Mouse (Mus musculus) neural tube, embryonic 11.5 days (tissue): Measurements from ENCODE around the gene Hoxa1. TPM values are rescaled to one million over a fixed set of nuclear protein-coding genes. Genes with fewer than 3 reads are reported as not detected.

Source experiments
- ATAC-seq: fragments of 200-750 bp; cut with Nextera tagmentation; 2 replicates; pipeline ENCODE4 v1.8.0; 2017; ENCODE audit warnings: moderate number of reproducible peaks, mild to moderate bottlenecking, moderate TSS enrichment, moderate library complexity; ENCODE audit not compliant: insufficient read depth, low FRiP score, low TSS enrichment
- DNase-seq: peaks from one replicate; pipeline ENCODE4 v3.0.0-alpha.2; 2015; ENCODE audit warnings: low spot score
- H3K27ac ChIP-seq: fragments of 300-500 bp; sonication (generic); 2 replicates; pipeline ENCODE4 v1.5.1; 2014; ENCODE audit warnings: low read depth, mild to moderate bottlenecking, low read length
- H3K27me3 ChIP-seq: fragments of 300-500 bp; sonication (generic); 2 replicates; pipeline ENCODE4 v1.6.1; 2014; ENCODE audit warnings: mild to moderate bottlenecking, low read length, mixed read lengths; ENCODE audit not compliant: control insufficient read depth, insufficient read depth
- H3K36me3 ChIP-seq: fragments of 300-500 bp; sonication (generic); 2 replicates; pipeline ENCODE4 v1.6.1; 2014; ENCODE audit warnings: mild to moderate bottlenecking, low read length, moderate library complexity, mixed read lengths; ENCODE audit not compliant: control insufficient read depth, insufficient read depth
- H3K4me1 ChIP-seq: fragments of 300-500 bp; sonication (generic); 2 replicates; pipeline ENCODE4 v1.6.1; 2014; ENCODE audit warnings: low read length, mixed read lengths; ENCODE audit not compliant: control insufficient read depth, insufficient read depth
- H3K4me2 ChIP-seq: fragments of 300-500 bp; sonication (generic); 2 replicates; pipeline ENCODE4 v1.6.1; 2014; ENCODE audit warnings: low read depth, mild to moderate bottlenecking, moderate library complexity
- H3K4me3 ChIP-seq: fragments of 300-500 bp; sonication (generic); 2 replicates; pipeline ENCODE4 v1.5.1; 2014; ENCODE audit warnings: low read depth, low read length
- H3K9ac ChIP-seq: fragments of 300-500 bp; sonication (generic); 2 replicates; pipeline ENCODE4 v1.6.1; 2014; ENCODE audit warnings: mild to moderate bottlenecking, low read length
- H3K9me3 ChIP-seq: fragments of 300-500 bp; sonication (generic); 2 replicates; pipeline ENCODE4 v1.6.1; 2016; ENCODE audit warnings: low read length; ENCODE audit not compliant: control insufficient read depth
- WGBS: fragments of 180-500 bp; shearing (Covaris S2); extraction: QIAGEN DNeasy Blood & Tissue Kit; methylation state at CpG from one replicate; pipeline ENCODE4 v1.1.7; 2014; 5-methylcytosine and 5-hydroxymethylcytosine counted together
- polyA plus RNA-seq: library from polyadenylated mRNA; unstranded; fragments of >200 nt; fragmentation: Nextera tagmentation; extraction: Ambion mirVana; gene quantifications from 2 replicates; pipeline ENCODE4 v1.2.1, GENCODE M21; 2014

Gene Hoxa1
- polyA plus RNA-seq, 1 experiment from 2014 or later = 9.3 TPM

DNA sequence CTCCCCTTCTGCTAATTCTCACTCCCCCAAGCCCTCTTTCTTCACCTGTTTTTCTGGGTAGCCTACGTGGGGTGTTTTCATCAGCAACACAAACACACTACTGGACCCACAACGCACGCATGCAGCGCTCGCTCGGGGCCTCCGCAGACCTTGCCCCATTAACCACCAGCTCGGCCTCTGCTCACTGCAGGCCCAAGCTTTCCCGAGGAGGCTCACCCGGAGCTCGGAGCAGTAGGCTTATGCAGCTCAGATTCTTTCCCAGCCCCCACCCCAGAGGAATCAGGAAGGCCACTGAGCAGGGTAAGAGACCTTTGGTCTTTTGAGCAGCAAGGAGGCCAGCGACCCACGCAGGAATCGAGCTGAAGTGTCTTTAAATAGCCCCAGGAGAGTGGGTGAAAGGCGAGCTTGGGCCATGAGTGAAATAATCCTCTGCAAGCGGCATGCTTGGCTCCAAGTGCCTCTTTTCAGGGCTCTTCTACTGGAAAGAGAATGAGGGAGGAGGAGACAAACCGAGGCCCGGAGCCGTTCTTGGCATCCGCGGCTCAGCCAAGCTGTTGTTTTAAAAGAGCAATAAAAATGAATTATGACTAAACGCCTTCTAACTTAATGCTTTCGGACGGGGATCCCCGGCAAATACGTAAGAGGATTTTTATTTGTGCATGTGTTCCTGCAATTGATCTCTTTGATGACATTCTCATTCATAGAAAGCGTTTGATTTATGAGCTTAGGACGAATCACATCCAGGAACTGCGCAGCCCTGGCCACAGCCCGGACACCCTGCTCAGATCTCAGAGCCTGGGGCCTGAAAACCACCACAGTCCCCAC is 2.6 kb upstream of the Hoxa1 start:
- H3K4me1 ChIP-seq = peaks cover 35% of the 10 kb centered on the region
- H3K27ac ChIP-seq = peak overlapping the region; percentile 99
- peak overlapping the region; percentile 78 for H3K4me2 ChIP-seq
- no peaks in the 10 kb centered on the region for H3K27me3 ChIP-seq
- WGBS = under 1% methylated on average over 30 of the region's 30 CpGs
- peak; percentile 43; the same call in 1 of the 2 replicates for ATAC-seq
- DNase-seq = peak; percentile 83
- H3K9me3 ChIP-seq = no peaks in the 10 kb centered on the region
- no peaks in the 10 kb centered on the region; the same call in 1 of the 2 replicates for H3K36me3 ChIP-seq
- peak overlapping the region; percentile 96 for H3K9ac ChIP-seq
- peak overlapping the region; percentile 91 for H3K4me3 ChIP-seq

- peak overlapping the region; percentile 91 for H3K4me3 ChIP-seq
- H3K4me1 ChIP-seq = peaks cover 38% of the 10 kb centered on the region
- H3K36me3 ChIP-seq = no peaks in the 10 kb centered on the region; the same call in 1 of the 2 replicates
- H3K4me2 ChIP-seq = peak overlapping the region; percentile 78
- 0% methylated on average over 9 of the region's 9 CpGs for WGBS
- DNase-seq = peak; percentile 58
- peak overlapping the region; percentile 99 for H3K27ac ChIP-seq
- H3K9me3 ChIP-seq = no peaks in the 10 kb centered on the region
- ATAC-seq = no peak
- H3K27me3 ChIP-seq = no peaks in the 10 kb centered on the region
- H3K9ac ChIP-seq = peak overlapping the region; percentile 96
Observed at GRCm38 (mm10) chr6:52159979-52160378, 1.9 kb upstream of the Hoxa1 start.

DNA sequence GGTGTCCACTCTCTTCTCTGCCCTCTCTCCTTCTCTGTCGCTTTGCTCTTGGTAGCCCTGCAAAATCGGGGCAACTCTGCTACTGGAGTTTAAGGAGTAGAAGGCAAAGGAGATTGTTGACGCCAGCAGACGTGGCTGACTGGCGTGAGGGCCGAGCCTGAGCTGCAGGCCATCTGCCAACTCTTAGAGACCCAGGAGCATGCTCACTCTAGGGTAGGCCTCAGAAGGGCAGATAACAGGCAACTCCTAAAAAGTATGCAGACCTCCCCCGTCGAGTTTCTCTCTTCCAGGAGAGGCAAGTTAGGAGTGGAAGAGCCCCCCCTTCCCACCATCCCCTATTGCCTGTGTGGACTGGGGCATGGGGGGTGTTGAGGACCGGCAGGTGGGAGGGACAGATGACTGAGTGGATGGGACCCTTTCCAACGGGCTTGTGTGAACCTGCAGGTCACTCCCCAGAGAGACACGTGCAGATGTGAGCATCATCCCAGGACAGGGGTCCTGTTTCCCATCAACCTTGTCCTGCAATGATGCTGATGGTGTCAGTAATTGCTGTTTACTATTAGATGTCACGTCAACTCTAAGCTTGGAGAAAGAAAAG is 1.1 kb upstream of the Hoxa1 start:
- Histone ChIP-seq H3K36me3 (no peaks in the 10 kb centered on the region; the same call in 1 of the 2 replicates), H3K4me1 (peaks cover 41% of the 10 kb centered on the region), H3K27ac (peak overlapping the region; percentile 99), H3K9me3 (no peaks in the 10 kb centered on the region), H3K9ac (peak overlapping the region; percentile 96), H3K27me3 (no peaks in the 10 kb centered on the region), H3K4me2 (peak overlapping the region; percentile 78), H3K4me3 (peak overlapping the region; percentile 91)
- DNase-seq (peak; percentile 65), ATAC-seq (no peak)
- WGBS = 1% methylated on average over 12 of the region's 12 CpGs

GRCm38 (mm10) chr6:52157466-52158275 is 446 bp downstream of the Hoxa1 start:
- under 1% methylated on average over 32 of the region's 32 CpGs for WGBS
- H3K9ac ChIP-seq = peak overlapping the region; percentile 96
- H3K4me3 ChIP-seq = peak overlapping the region; percentile 91
- peak overlapping the region; percentile 99 for H3K27ac ChIP-seq
- no peaks in the 10 kb centered on the region for H3K9me3 ChIP-seq
- H3K4me1 ChIP-seq = peaks cover 48% of the 10 kb centered on the region
- DNase-seq (peak; percentile 40), ATAC-seq (peak; percentile 66)
- H3K36me3 ChIP-seq = no peaks in the 10 kb centered on the region
- H3K27me3 ChIP-seq = no peaks in the 10 kb centered on the region
- peak overlapping the region; percentile 78 for H3K4me2 ChIP-seq

GRCm38 (mm10) chr6:52156551-52157200 is 1.4 kb downstream of the Hoxa1 start:
- no peaks in the 10 kb centered on the region for H3K36me3 ChIP-seq
- peak; percentile 20 for DNase-seq
- H3K9ac ChIP-seq = peak overlapping the region; percentile 96
- under 1% methylated on average over 20 of the region's 20 CpGs for WGBS
- no peak overlapping the region for H3K27ac ChIP-seq
- H3K4me3 ChIP-seq = peak overlapping the region; percentile 91
- H3K9me3 ChIP-seq = no peaks in the 10 kb centered on the region
- peaks cover 50% of the 10 kb centered on the region for H3K4me1 ChIP-seq
- H3K4me2 ChIP-seq = peak overlapping the region; percentile 78
- ATAC-seq = no peak
- H3K27me3 ChIP-seq = no peaks in the 10 kb centered on the region

GRCm38 (mm10) chr6:52155471-52155870 is 2.6 kb downstream of the Hoxa1 start:
- WGBS = 42% methylated on average over 3 of the region's 3 CpGs
- H3K27ac ChIP-seq = no peak overlapping the region
- DNase-seq (no peak), ATAC-seq (no peak)
- H3K36me3 ChIP-seq = no peaks in the 10 kb centered on the region
- no peaks in the 10 kb centered on the region for H3K27me3 ChIP-seq
- peaks cover 55% of the 10 kb centered on the region for H3K4me1 ChIP-seq
- H3K4me2 ChIP-seq = peak overlapping the region; percentile 78
- 0 out of 2 replicates have a peak overlapping the region, but pooled peaks have one; percentile 15 for H3K4me3 ChIP-seq
- no peaks in the 10 kb centered on the region for H3K9me3 ChIP-seq
- no peak overlapping the region for H3K9ac ChIP-seq

- Histone ChIP-seq H3K9ac (no peak overlapping the region), H3K27ac (peak overlapping the region; percentile 54; the same call in 1 of the 2 replicates), H3K4me3 (0 out of 2 replicates have a peak overlapping the region, but pooled peaks have one; percentile 2), H3K27me3 (no peaks in the 10 kb centered on the region), H3K4me2 (peak overlapping the region; percentile 23; the same call in 1 of the 2 replicates), H3K9me3 (no peaks in the 10 kb centered on the region), H3K4me1 (peaks cover 47% of the 10 kb centered on the region), H3K36me3 (no peaks in the 10 kb centered on the region)
- peak; percentile 21 for DNase-seq
- ATAC-seq = no peak
- WGBS = 12% methylated on average over 5 of the region's 5 CpGs
Observed at GRCm38 (mm10) chr6:52154044-52154443, 4.1 kb downstream of the Hoxa1 start.

- Histone ChIP-seq H3K4me2 (peak overlapping the region; percentile 16; the same call in 1 of the 2 replicates), H3K4me1 (peaks cover 47% of the 10 kb centered on the region)
Observed at GRCm38 (mm10) chr6:52153270-52153669, 4.8 kb downstream of the Hoxa1 start.

More at GRCm38 (mm10) chr6:52153270-52153669, 4.8 kb downstream of the Hoxa1 start:
- no peak for ATAC-seq
- Histone ChIP-seq H3K9me3 (no peaks in the 10 kb centered on the region), H3K4me3 (no peak overlapping the region), H3K27ac (no peak overlapping the region), H3K36me3 (no peaks in the 10 kb centered on the region), H3K27me3 (no peaks in the 10 kb centered on the region), H3K9ac (no peak overlapping the region)
- DNase-seq = peak; percentile 46
- WGBS = under 1% methylated on average over 6 of the region's 6 CpGs
